Mouse (Mus musculus): ENCODE measurements around the gene Kcnq2. TPM values are rescaled to one million over a fixed set of nuclear protein-coding genes. Genes with fewer than 3 reads are reported as not detected.
A peak's percentile ranks its signal among the peaks of the same experiment; 100 is the strongest.

Gene Kcnq2
- total and polyA plus RNA-seq, 2 experiments from 2014 or later = 40.6 to 134 TPM

DNA sequence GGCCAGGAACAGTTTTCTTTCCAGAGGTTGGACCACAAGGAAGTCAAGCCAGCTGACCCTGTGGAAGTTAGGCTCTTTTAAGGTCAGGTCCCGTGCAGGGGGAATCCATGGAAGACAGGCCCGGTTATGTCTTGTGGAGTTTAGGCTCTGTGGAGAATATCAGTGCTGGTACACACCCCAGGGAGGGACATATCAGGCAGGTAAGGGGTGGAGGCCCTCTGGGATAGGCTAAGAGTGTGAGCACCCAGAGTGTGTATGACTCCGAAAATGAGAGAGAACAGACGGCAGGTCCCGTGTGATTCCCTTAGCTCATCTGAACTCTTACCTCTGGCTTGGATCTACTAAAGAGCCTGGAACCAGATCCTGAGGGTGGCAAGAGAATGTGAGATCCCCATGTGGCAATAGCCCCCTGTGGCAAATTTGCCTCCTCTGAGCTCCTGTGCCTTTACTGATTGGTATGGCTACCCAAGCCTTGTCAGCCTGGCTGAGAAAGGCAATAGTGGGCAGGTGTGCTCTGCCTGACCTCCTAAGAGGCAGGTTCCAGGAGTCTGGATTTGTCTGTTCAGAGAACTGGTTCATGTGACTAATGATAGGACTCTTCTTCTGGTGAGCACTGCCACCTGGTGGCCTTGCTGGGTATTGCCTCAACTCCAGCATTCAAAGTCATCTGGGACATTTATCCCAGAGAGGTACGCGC lies 63.2 kb downstream of the Kcnq2 start:
- Histone ChIP-seq H3K36me3 (ENCODE audit: insufficient read depth, low read length) (no peaks in the 10 kb centered on the region), H3K4me3 (ENCODE audit: low read depth, low read length) (no peak overlapping the region), H3K27me3 (ENCODE audit: insufficient read depth, low read length) (no peaks in the 10 kb centered on the region), H3K27ac (ENCODE audit: low read depth, low read length) (no peak overlapping the region), H3K9ac (replicated peaks; ENCODE audit: low read length, poor library complexity, severe bottlenecking) (no peak overlapping the region), H3K9me3 (ENCODE audit: low read length) (no peaks in the 10 kb centered on the region), H3K4me1 (ENCODE audit: insufficient read depth, low read length) (no peaks in the 10 kb centered on the region), H3K4me2 (ENCODE audit: low read depth, low read length, poor library complexity, severe bottlenecking) (no peak overlapping the region)
- ATAC-seq (ENCODE audit: low FRiP score) (peak; percentile 73), DNase-seq (ENCODE audit: low spot score) (peak; percentile 79)
- peak; percentile 94 for TF ChIP-seq CTCF (IDR thresholded peaks at IDR 0.05)
- WGBS = 58% methylated on average over 7 of the region's 7 CpGs

GRCm38 (mm10) chr2:181070136-181070535 lies 65.0 kb downstream of the Kcnq2 start:
- WGBS = 55% methylated on average over 7 of the region's 7 CpGs
- no peak for TF ChIP-seq CTCF (IDR thresholded peaks at IDR 0.05)
- DNase-seq (ENCODE audit: low spot score) = no peak
- H3K9me3 ChIP-seq (ENCODE audit: low read length) = no peaks in the 10 kb centered on the region
- no peak overlapping the region for H3K27ac ChIP-seq (ENCODE audit: low read depth, low read length)
- H3K27me3 ChIP-seq (ENCODE audit: insufficient read depth, low read length) = no peaks in the 10 kb centered on the region
- H3K36me3 ChIP-seq (ENCODE audit: insufficient read depth, low read length) = no peaks in the 10 kb centered on the region
- no peak overlapping the region for H3K4me2 ChIP-seq (ENCODE audit: low read depth, low read length, poor library complexity, severe bottlenecking)
- no peak overlapping the region for H3K9ac ChIP-seq (replicated peaks; ENCODE audit: low read length, poor library complexity, severe bottlenecking)
- no peak for ATAC-seq (ENCODE audit: low FRiP score)
- H3K4me3 ChIP-seq (ENCODE audit: low read depth, low read length) = no peak overlapping the region
- H3K4me1 ChIP-seq (ENCODE audit: insufficient read depth, low read length) = no peaks in the 10 kb centered on the region

DNA sequence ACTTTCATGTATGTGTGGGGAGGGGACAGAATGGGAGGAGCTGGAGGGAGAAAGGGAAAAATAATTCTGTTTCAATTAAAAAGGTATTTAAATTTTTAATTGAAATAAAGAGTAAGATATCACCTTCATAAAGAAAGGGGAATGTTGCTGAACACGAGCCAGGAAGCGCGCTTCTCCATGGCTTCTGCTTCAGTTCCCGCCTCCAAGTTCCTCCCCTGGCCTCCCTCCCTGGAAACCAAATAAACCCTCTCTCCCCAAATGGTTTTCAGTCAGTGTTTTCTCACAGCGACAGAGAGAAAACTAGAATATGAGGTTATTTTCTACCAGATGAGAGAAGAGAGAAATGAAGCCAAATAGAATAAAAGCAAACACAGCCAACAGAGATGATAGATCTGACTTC lies 66.6 kb downstream of the Kcnq2 start:
- DNase-seq (ENCODE audit: low spot score) (no peak), ATAC-seq (ENCODE audit: low FRiP score) (no peak)
- Histone ChIP-seq H3K9me3 (ENCODE audit: low read length) (no peaks in the 10 kb centered on the region), H3K4me2 (ENCODE audit: low read depth, low read length, poor library complexity, severe bottlenecking) (no peak overlapping the region), H3K4me3 (ENCODE audit: low read depth, low read length) (no peak overlapping the region), H3K36me3 (ENCODE audit: insufficient read depth, low read length) (no peaks in the 10 kb centered on the region), H3K4me1 (ENCODE audit: insufficient read depth, low read length) (no peaks in the 10 kb centered on the region), H3K27ac (ENCODE audit: low read depth, low read length) (no peak overlapping the region), H3K27me3 (ENCODE audit: insufficient read depth, low read length) (no peaks in the 10 kb centered on the region), H3K9ac (replicated peaks; ENCODE audit: low read length, poor library complexity, severe bottlenecking) (no peak overlapping the region)
- no peak for TF ChIP-seq CTCF (IDR thresholded peaks at IDR 0.05)
- WGBS = 71% methylated on average over 5 of the region's 5 CpGs

DNA sequence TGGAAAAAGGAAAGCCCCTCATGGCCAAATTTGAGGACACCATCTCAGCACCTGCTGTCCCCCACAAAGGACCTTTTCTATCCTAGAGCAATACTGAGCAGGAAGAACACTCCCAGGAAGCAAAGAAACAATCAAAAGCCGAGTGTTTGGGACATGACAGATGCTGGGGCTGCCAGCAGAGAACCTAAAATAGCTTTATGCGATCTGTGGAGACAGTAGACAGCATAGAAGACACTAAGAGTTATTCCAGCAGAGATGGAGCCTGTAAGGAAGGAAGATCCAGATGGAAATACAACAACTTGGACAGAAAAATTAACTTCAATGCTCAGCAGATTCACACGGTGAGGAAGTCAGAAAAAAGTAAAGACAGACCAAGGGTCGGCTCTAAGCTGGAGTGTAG lies 69.3 kb downstream of the Kcnq2 start:
- DNase-seq (ENCODE audit: low spot score) (no peak), ATAC-seq (ENCODE audit: low FRiP score) (no peak)
- Histone ChIP-seq H3K4me3 (ENCODE audit: low read depth, low read length) (no peak overlapping the region), H3K9ac (replicated peaks; ENCODE audit: low read length, poor library complexity, severe bottlenecking) (no peak overlapping the region), H3K4me1 (ENCODE audit: insufficient read depth, low read length) (no peaks in the 10 kb centered on the region), H3K9me3 (ENCODE audit: low read length) (no peaks in the 10 kb centered on the region), H3K27me3 (ENCODE audit: insufficient read depth, low read length) (no peaks in the 10 kb centered on the region; the same call in 1 of the 2 replicates), H3K4me2 (ENCODE audit: low read depth, low read length, poor library complexity, severe bottlenecking) (no peak overlapping the region), H3K27ac (ENCODE audit: low read depth, low read length) (no peak overlapping the region), H3K36me3 (ENCODE audit: insufficient read depth, low read length) (no peaks in the 10 kb centered on the region)
- TF ChIP-seq CTCF (IDR thresholded peaks at IDR 0.05) = no peak
- 59% methylated on average over 4 of the region's 4 CpGs for WGBS

- H3K27ac ChIP-seq (ENCODE audit: low read depth, low read length) = no peak overlapping the region
- peak; percentile 87 for DNase-seq (ENCODE audit: low spot score)
- H3K36me3 ChIP-seq (ENCODE audit: insufficient read depth, low read length) = no peaks in the 10 kb centered on the region
- no peak overlapping the region for H3K4me3 ChIP-seq (ENCODE audit: low read depth, low read length)
- peak; percentile 98 for TF ChIP-seq CTCF (IDR thresholded peaks at IDR 0.05)
- H3K9ac ChIP-seq (replicated peaks; ENCODE audit: low read length, poor library complexity, severe bottlenecking) = no peak overlapping the region
- peaks cover 15% of the 10 kb centered on the region; the same call in 1 of the 2 replicates for H3K4me1 ChIP-seq (ENCODE audit: insufficient read depth, low read length)
- WGBS = 15% methylated on average over 5 of the region's 5 CpGs
- ATAC-seq (ENCODE audit: low FRiP score) = peak; percentile 63
- no peak overlapping the region for H3K4me2 ChIP-seq (ENCODE audit: low read depth, low read length, poor library complexity, severe bottlenecking)
- H3K9me3 ChIP-seq (ENCODE audit: low read length) = no peaks in the 10 kb centered on the region
- no peaks in the 10 kb centered on the region; the same call in 1 of the 2 replicates for H3K27me3 ChIP-seq (ENCODE audit: insufficient read depth, low read length)
Observed at GRCm38 (mm10) chr2:181060127-181060526, 75.0 kb downstream of the Kcnq2 start.

DNA sequence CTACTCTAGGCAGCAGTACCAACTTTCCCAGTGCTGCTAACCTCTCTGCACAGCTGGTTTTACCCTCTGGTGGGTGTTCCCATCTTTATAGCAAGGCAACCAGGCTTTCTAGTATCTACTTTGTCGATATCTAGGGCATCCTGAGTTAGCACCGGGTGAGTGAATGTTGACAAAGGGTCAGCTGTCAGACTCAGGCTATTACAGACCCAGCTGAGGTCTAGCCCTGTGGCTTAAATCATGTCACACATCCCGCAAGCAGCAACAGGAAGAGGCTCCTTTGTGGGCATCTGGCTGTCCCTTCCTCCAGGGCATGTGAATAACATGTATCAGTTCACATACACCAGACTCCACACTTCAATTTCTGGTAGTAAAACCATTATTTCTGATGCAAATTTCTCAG lies 76.9 kb downstream of the Kcnq2 start:
- 56% methylated on average over 3 of the region's 3 CpGs for whole genome bisulfite sequencing
- ATAC-seq (ENCODE audit: low FRiP score) = no peak
- H3K4me1 ChIP-seq (ENCODE audit: insufficient read depth, low read length) = peaks cover 15% of the 10 kb centered on the region; the same call in 1 of the 2 replicates
- H3K27ac ChIP-seq (ENCODE audit: low read depth, low read length) = peak overlapping the region; percentile 4; the same call in 1 of the 2 replicates
- no peak for TF ChIP-seq CTCF (IDR thresholded peaks at IDR 0.05)
- DNase-seq (ENCODE audit: low spot score) = no peak
- H3K9me3 ChIP-seq (ENCODE audit: low read length) = no peaks in the 10 kb centered on the region
- H3K4me2 ChIP-seq (ENCODE audit: low read depth, low read length, poor library complexity, severe bottlenecking) = no peak overlapping the region
- no peak overlapping the region for H3K9ac ChIP-seq (replicated peaks; ENCODE audit: low read length, poor library complexity, severe bottlenecking)
- no peaks in the 10 kb centered on the region; the same call in 1 of the 2 replicates for H3K27me3 ChIP-seq (ENCODE audit: insufficient read depth, low read length)
- no peaks in the 10 kb centered on the region for H3K36me3 ChIP-seq (ENCODE audit: insufficient read depth, low read length)
- H3K4me3 ChIP-seq (ENCODE audit: low read depth, low read length) = no peak overlapping the region

Data from midbrain, postnatal 0 days (tissue).